Comparison of ENCODE assay signal across 9 mouse cellular contexts in genomic region chr16:17733646-17734045, GRCm38 (mm10). TPM values are rescaled to one million over a fixed set of nuclear protein-coding genes. Genes with fewer than 3 reads are reported as not detected.
DNase-seq lines count a peak whose midpoint lies in the region; ATAC-seq and TF ChIP-seq lines count a peak whose summit lies in the region.
"Had no signal": no experiment of that assay in that cellular context is flagged by ENCODE, and none has a peak within 500 bp of the region (broad histone marks: within the 10 kb centered on the region; RNA-seq: fewer than 3 reads in every experiment).

No protein-coding gene starts in this region.

- H3K4me2 ChIP-seq in kidney, postnatal 0 days (ENCODE audit: low read length): 0 out of 2 replicates have a peak overlapping the region, but pooled peaks have one; percentile 34
- peak overlapping the region; percentile 49 for H3K4me2 ChIP-seq in intestine, embryonic 15.5 days (replicated peaks)
- peak overlapping the region; percentile 75 for H3K4me2 ChIP-seq in myocyte (ENCODE audit: low read depth)
- H3K4me2 ChIP-seq: forebrain, embryonic 13.5 days had no signal

- H3K4me1 ChIP-seq in kidney, postnatal 0 days (replicated peaks; ENCODE audit: insufficient read depth, low read length): no peaks in the 10 kb centered on the region
- H3K4me1 ChIP-seq in intestine, embryonic 15.5 days (replicated peaks): no peaks in the 10 kb centered on the region
- H3K4me1 ChIP-seq: forebrain, embryonic 13.5 days had no signal

- WGBS in kidney, postnatal 0 days: 47% methylated on average over 2 of the region's 2 CpGs
- WGBS in intestine, embryonic 15.5 days: 67% methylated on average over 2 of the region's 2 CpGs

- H3K27ac ChIP-seq in kidney, postnatal 0 days: no peak overlapping the region
- no peak overlapping the region for H3K27ac ChIP-seq in intestine, embryonic 15.5 days
- H3K27ac ChIP-seq: forebrain, embryonic 13.5 days had no signal

- DNase-seq in kidney, postnatal 0 days (ENCODE audit: low spot score): no peak
- DNase-seq in kidney, postnatal 4 days: no peak
- peak; percentile 69 for DNase-seq in NIH3T3 (ENCODE audit: low read depth)
- DNase-seq in left cerebral cortex, postnatal 4 days: no peak
- no peak for DNase-seq in gastrocnemius, adult 18-20 months (ENCODE audit: low spot score)
- DNase-seq: cerebellum, adult 11 months had no signal

- TF ChIP-seq CTCF in kidney, postnatal 0 days (IDR thresholded peaks at IDR 0.05; ENCODE audit: low read depth): no peak

- no peaks in the 10 kb centered on the region for H3K79me2 ChIP-seq in myocyte (ENCODE audit: control insufficient read depth, insufficient read depth)

- no peaks in the 10 kb centered on the region for H3K36me3 ChIP-seq in kidney, postnatal 0 days (ENCODE audit: insufficient read depth, low read length)
- H3K36me3 ChIP-seq in intestine, embryonic 15.5 days: no peaks in the 10 kb centered on the region
- no peaks in the 10 kb centered on the region for H3K36me3 ChIP-seq in myocyte (ENCODE audit: control insufficient read depth, insufficient read depth)

- TF ChIP-seq POLR2A in myocyte (IDR thresholded peaks at IDR 0.05; ENCODE audit: insufficient read length, low read depth): no peak

- ATAC-seq in kidney, postnatal 0 days (replicated peaks; ENCODE audit: low FRiP score, low read depth): no peak
- ATAC-seq in intestine, embryonic 15.5 days: no peak

- no peaks in the 10 kb centered on the region for H3K9me3 ChIP-seq in kidney, postnatal 0 days (replicated peaks; ENCODE audit: low read length)
- no peaks in the 10 kb centered on the region for H3K9me3 ChIP-seq in intestine, embryonic 15.5 days
- H3K9me3 ChIP-seq: forebrain, embryonic 13.5 days had no signal

- no peak overlapping the region for H3K9ac ChIP-seq in kidney, postnatal 0 days (ENCODE audit: low read depth, low read length)
- H3K9ac ChIP-seq in intestine, embryonic 15.5 days: no peak overlapping the region
- H3K9ac ChIP-seq: forebrain, embryonic 13.5 days had no signal

- no peak overlapping the region for H3K4me3 ChIP-seq in kidney, postnatal 0 days (replicated peaks; ENCODE audit: low read depth, low read length)
- no peak overlapping the region for H3K4me3 ChIP-seq in intestine, embryonic 15.5 days (replicated peaks)
- no peak overlapping the region for H3K4me3 ChIP-seq in myocyte
- H3K4me3 ChIP-seq: forebrain, embryonic 13.5 days had no signal

- no peaks in the 10 kb centered on the region for H3K27me3 ChIP-seq in kidney, postnatal 0 days (ENCODE audit: insufficient read depth, low read length)
- H3K27me3 ChIP-seq in intestine, embryonic 15.5 days (replicated peaks): no peaks in the 10 kb centered on the region
- no peaks in the 10 kb centered on the region for H3K27me3 ChIP-seq in myocyte (ENCODE audit: control insufficient read depth, insufficient read depth, insufficient read length)

- intact Hi-C loops in left cerebral cortex, postnatal 4 days (cut with DNase I): no loop called here

- H3ac ChIP-seq in myocyte (ENCODE audit: control insufficient read depth, insufficient read length): no peak overlapping the region

TF ChIP-seq in myocyte, 11 proteins besides CTCF, POLR2A, EP300 and RAD21:
- TF ChIP-seq POLR2AphosphoS2 (IDR thresholded peaks at IDR 0.05; ENCODE audit: insufficient read length, low read depth) (no peak), CEBPB (IDR thresholded peaks at IDR 0.05; ENCODE audit: insufficient read depth, poor library complexity, severe bottlenecking) (no peak), MYOD1 (IDR thresholded peaks at IDR 0.05; ENCODE audit: control insufficient read depth in 1 of 3, insufficient read length in 2 of 3, low read depth in 2 of 3) (no peak), TCF3 (IDR thresholded peaks at IDR 0.05; ENCODE audit: insufficient read length, low read depth) (no peak), MAX (IDR thresholded peaks at IDR 0.05; ENCODE audit: low read depth) (no peak), TCF12 (IDR thresholded peaks at IDR 0.05; ENCODE audit: insufficient read depth, poor library complexity, severe bottlenecking) (no peak), MYOG (IDR thresholded peaks at IDR 0.05; ENCODE audit: control insufficient read depth in 1 of 3, insufficient read depth in 1 of 3, insufficient read length in 2 of 3, low read depth in 2 of 3) (no peak)

RNA-seq across cellular contexts. Expression of gene Med15, which starts 1.0 kb away (rescaled TPM):
- 29.4 TPM in 2 replicates for polyA plus RNA-seq in kidney, postnatal 0 days (2015; fragmentation: Nextera tagmentation; extraction: Ambion mirVana)
- 38.0 and 43.0 TPM in 2 replicates for polyA plus RNA-seq in intestine, embryonic 15.5 days (2015; fragmentation: Nextera tagmentation; extraction: Ambion mirVana)
- 42.9 TPM for polyA plus RNA-seq in myocyte (2012; fragmentation: generic; extraction: Trizol)
- 10 to 100 TPM; 78.9 to 80.8 TPM for total RNA-seq in left cerebral cortex, postnatal 4 days (2021)
- total RNA-seq in gastrocnemius, adult 18-20 months (2021): 10 to 100 TPM; 17.5 to 20.1 TPM

RNA-seq across cellular contexts. Expression of gene Klhl22, which starts 25.8 kb away (rescaled TPM):
- polyA plus RNA-seq in kidney, postnatal 0 days (2015; fragmentation: Nextera tagmentation; extraction: Ambion mirVana): 39.3 and 42.8 TPM in 2 replicates
- 52.3 and 55.6 TPM in 2 replicates for polyA plus RNA-seq in intestine, embryonic 15.5 days (2015; fragmentation: Nextera tagmentation; extraction: Ambion mirVana)
- polyA plus RNA-seq in myocyte (2012; fragmentation: generic; extraction: Trizol): 107 TPM
- 10 to 100 TPM; 86.2 to 95.3 TPM for total RNA-seq in left cerebral cortex, postnatal 4 days (2021)
- 10 to 100 TPM; 21.8 to 23.4 TPM for total RNA-seq in gastrocnemius, adult 18-20 months (2021)
